Mouse (Mus musculus) CH12.LX (cell line): ENCODE results near the gene Cd200r4.

Experiments used
- CHD2 ChIP-seq: IDR thresholded peaks from 2 replicates; pipeline ENCODE4 v1.6.1; 2011; ENCODE audit warnings: low read length, improper control_type of control experiment
- CTCF ChIP-seq, 2 experiments: IDR thresholded peaks in 1 of 2; conservative IDR thresholded peaks in 1 of 2; 2 replicates each; pipeline ENCODE4 v1.5.1; 2011 to 2012; ENCODE audit warnings: low read depth in 2 of 2, low read length in 2 of 2, improper control_type of control experiment in 1 of 2, inconsistent platforms in 1 of 2, mild to moderate bottlenecking in 1 of 2, moderate library complexity in 1 of 2
- ELF1 ChIP-seq: IDR thresholded peaks from 2 replicates; pipeline ENCODE4 v1.6.1; 2014; ENCODE audit warnings: low read depth, mild to moderate bottlenecking, inconsistent platforms, low read length, improper control_type of control experiment
- EP300 ChIP-seq: IDR thresholded peaks from 2 replicates; pipeline ENCODE4 v1.6.1; 2011; ENCODE audit warnings: low read length, improper control_type of control experiment
- HCFC1 ChIP-seq: IDR thresholded peaks from 2 replicates; pipeline ENCODE4 v1.6.1; 2012; ENCODE audit warnings: low read depth, mild to moderate bottlenecking, inconsistent platforms, low read length, improper control_type of control experiment
- JUN ChIP-seq: IDR thresholded peaks from 2 replicates; pipeline ENCODE4 v1.6.1; 2011; ENCODE audit warnings: low read depth, mild to moderate bottlenecking, low read length, improper control_type of control experiment, moderate library complexity; ENCODE audit not compliant: insufficient read depth
- KAT2A ChIP-seq: IDR thresholded peaks from 2 replicates; pipeline ENCODE4 v1.6.1; 2012; ENCODE audit warnings: low read length, improper control_type of control experiment, inconsistent platforms; ENCODE audit not compliant: insufficient replicate concordance
- MAFK ChIP-seq: IDR thresholded peaks from 2 replicates; pipeline ENCODE4 v1.6.1; 2011; ENCODE audit warnings: low read length, improper control_type of control experiment; ENCODE audit not compliant: insufficient replicate concordance
- MAX ChIP-seq: IDR thresholded peaks from 2 replicates; pipeline ENCODE4 v1.6.1; 2011; ENCODE audit warnings: low read length, improper control_type of control experiment
- MAZ ChIP-seq: IDR thresholded peaks from 2 replicates; pipeline ENCODE4 v1.6.1; 2012; ENCODE audit warnings: low read depth, mild to moderate bottlenecking, inconsistent platforms, low read length, improper control_type of control experiment, moderate library complexity
- MEF2A ChIP-seq: IDR thresholded peaks from 2 replicates; pipeline ENCODE4 v1.6.1; 2014; ENCODE audit warnings: low read depth, mild to moderate bottlenecking, inconsistent platforms, low read length, improper control_type of control experiment, borderline replicate concordance
- NELFE ChIP-seq: IDR thresholded peaks from 2 replicates; pipeline ENCODE4 v1.6.1; 2011; ENCODE audit warnings: low read depth, low read length, improper control_type of control experiment
- POLR2A ChIP-seq: IDR thresholded peaks from 2 replicates; pipeline ENCODE4 v1.6.1; 2011; ENCODE audit warnings: low read depth, mild to moderate bottlenecking, improper control_type of control experiment, low read length
- SMC3 ChIP-seq: IDR thresholded peaks from 2 replicates; pipeline ENCODE4 v1.6.1; 2011; ENCODE audit warnings: low read depth, low read length, improper control_type of control experiment

GRCm38 (mm10) chr16:44786934-44787333, 24.6 kb upstream of the Cd200r4 start:
- TF ChIP-seq CTCF (conservative IDR thresholded peaks at IDR 0.05 in 1 of 2, IDR thresholded peaks at IDR 0.05 in 1 of 2; ENCODE audit: low read depth in 2 of 2, low read length in 2 of 2) (no peak), ELF1 (no peak), MAZ (no peak), SMC3 (no peak), MAX (no peak), JUN (no peak), POLR2A (no peak), EP300 (no peak; the same call in 1 of the 2 replicates), MEF2A (no peak), MAFK (no peak), KAT2A (no peak), HCFC1 (no peak), CHD2 (no peak), NELFE (no peak)
